In genomic region chr14:86729617-86730098, GRCm38 (mm10) we compare ENCODE assay signal across 18 mouse cellular contexts.
A peak's percentile ranks its signal among the peaks of the same experiment; 100 is the strongest.
DNase-seq lines count a peak whose midpoint lies in the region; ATAC-seq and TF ChIP-seq lines count a peak whose summit lies in the region.
"Had no signal": no experiment of that assay in that cellular context is flagged by ENCODE, and none has a peak within 500 bp of the region (broad histone marks: within the 10 kb centered on the region; RNA-seq: fewer than 3 reads in every experiment).

No protein-coding gene starts in this region.

- H3K9ac ChIP-seq in forebrain, embryonic 11.5 days (ENCODE audit: low read length) = no peak overlapping the region
- H3K9ac ChIP-seq in lung, embryonic 15.5 days = no peak overlapping the region
- no peak overlapping the region for H3K9ac ChIP-seq in forebrain, embryonic 14.5 days (ENCODE audit: low read length)
- H3K9ac ChIP-seq: liver, embryonic 12.5 days; midbrain, embryonic 12.5 days had no signal

- no peaks in the 10 kb centered on the region for H3K36me3 ChIP-seq in forebrain, embryonic 11.5 days (ENCODE audit: control insufficient read depth, insufficient read depth, low read length)
- no peaks in the 10 kb centered on the region for H3K36me3 ChIP-seq in forebrain, embryonic 10.5 days (replicated peaks)
- H3K36me3 ChIP-seq in lung, embryonic 15.5 days = no peaks in the 10 kb centered on the region
- H3K36me3 ChIP-seq in forebrain, embryonic 14.5 days (ENCODE audit: control insufficient read depth, insufficient read depth, low read length) = no peaks in the 10 kb centered on the region
- H3K36me3 ChIP-seq: liver, embryonic 12.5 days; midbrain, embryonic 12.5 days had no signal

- TF ChIP-seq CTCF in lung, adult 2 months (IDR thresholded peaks at IDR 0.05; ENCODE audit: insufficient read depth, low read length) = no peak

- 61% methylated on average over 4 of the region's 4 CpGs for WGBS in forebrain, embryonic 11.5 days
- WGBS in forebrain, embryonic 10.5 days = 74% methylated on average over 4 of the region's 4 CpGs
- 50% methylated on average over 4 of the region's 4 CpGs for whole genome bisulfite sequencing in lung, embryonic 15.5 days
- WGBS in lung, adult 2 months = 64% methylated on average over 4 of the region's 4 CpGs
- 15% methylated on average over 4 of the region's 4 CpGs for WGBS in forebrain, embryonic 14.5 days

- H3K27me3 ChIP-seq in forebrain, embryonic 11.5 days (ENCODE audit: control insufficient read depth, insufficient read depth, low read length) = no peaks in the 10 kb centered on the region
- H3K27me3 ChIP-seq in forebrain, embryonic 10.5 days (ENCODE audit: poor library complexity, severe bottlenecking) = no peaks in the 10 kb centered on the region
- H3K27me3 ChIP-seq in lung, embryonic 15.5 days = no peaks in the 10 kb centered on the region
- H3K27me3 ChIP-seq in forebrain, embryonic 14.5 days (replicated peaks; ENCODE audit: control insufficient read depth, insufficient read depth, low read length) = no peaks in the 10 kb centered on the region
- H3K27me3 ChIP-seq: liver, embryonic 12.5 days; midbrain, embryonic 12.5 days had no signal

- H3K4me3 ChIP-seq in forebrain, embryonic 11.5 days (ENCODE audit: low read depth, low read length) = no peak overlapping the region
- no peak overlapping the region for H3K4me3 ChIP-seq in forebrain, embryonic 10.5 days
- H3K4me3 ChIP-seq in lung, embryonic 15.5 days = no peak overlapping the region
- H3K4me3 ChIP-seq in lung, adult 2 months (replicated peaks; ENCODE audit: extremely low read depth, low read depth, low read length) = no peak overlapping the region
- no peak overlapping the region for H3K4me3 ChIP-seq in forebrain, embryonic 14.5 days (ENCODE audit: low read depth, low read length)
- H3K4me3 ChIP-seq: heart, adult 2 months; liver, embryonic 12.5 days; midbrain, embryonic 12.5 days had no signal

- ATAC-seq in forebrain, embryonic 11.5 days (replicated peaks; ENCODE audit: low FRiP score) = 0 out of 2 replicates have a peak, but pooled peaks have one; percentile 51
- ATAC-seq in lung, embryonic 15.5 days (ENCODE audit: borderline replicate concordance, extremely low read depth, low FRiP score, low TSS enrichment) = peak; percentile 87
- peak; percentile 84 for ATAC-seq in forebrain, embryonic 14.5 days
- ATAC-seq: liver, embryonic 12.5 days had no signal

- H3K4me2 ChIP-seq in forebrain, embryonic 11.5 days (ENCODE audit: low read depth, low read length, severe bottlenecking) = no peak overlapping the region
- no peak overlapping the region for H3K4me2 ChIP-seq in lung, embryonic 15.5 days
- H3K4me2 ChIP-seq in forebrain, embryonic 14.5 days (ENCODE audit: low read length) = no peak overlapping the region
- H3K4me2 ChIP-seq: liver, embryonic 12.5 days; midbrain, embryonic 12.5 days had no signal

- no peaks in the 10 kb centered on the region; the same call in 1 of the 2 replicates for H3K4me1 ChIP-seq in forebrain, embryonic 11.5 days (replicated peaks; ENCODE audit: control insufficient read depth, insufficient read depth, low read length)
- H3K4me1 ChIP-seq in forebrain, embryonic 10.5 days = peaks cover 19% of the 10 kb centered on the region
- H3K4me1 ChIP-seq in lung, embryonic 15.5 days = no peaks in the 10 kb centered on the region
- H3K4me1 ChIP-seq in lung, adult 2 months (ENCODE audit: control insufficient read depth, insufficient read depth, low read length) = no peaks in the 10 kb centered on the region
- H3K4me1 ChIP-seq in forebrain, embryonic 14.5 days (ENCODE audit: control insufficient read depth, insufficient read depth, low read length) = peaks cover 17% of the 10 kb centered on the region

- no peak for TF ChIP-seq POLR2A in lung, adult 2 months (IDR thresholded peaks at IDR 0.05; ENCODE audit: borderline replicate concordance, extremely low read depth, low read depth, low read length)

- no peak overlapping the region for H3K27ac ChIP-seq in forebrain, embryonic 11.5 days (ENCODE audit: low read depth, low read length)
- H3K27ac ChIP-seq in forebrain, embryonic 10.5 days = no peak overlapping the region
- no peak overlapping the region for H3K27ac ChIP-seq in lung, embryonic 15.5 days
- H3K27ac ChIP-seq in forebrain, embryonic 14.5 days (ENCODE audit: low read depth, low read length) = no peak overlapping the region
- H3K27ac ChIP-seq: heart, adult 2 months; liver, embryonic 12.5 days; midbrain, embryonic 12.5 days; stomach, postnatal 0 days had no signal

- no peak for DNase-seq in forebrain, embryonic 11.5 days (ENCODE audit: low spot score)
- no peak for DNase-seq in forebrain, embryonic 10.5 days (ENCODE audit: extremely low spot score, low spot score)
- DNase-seq in lung, adult 2 months = no peak
- DNase-seq in Muller cell, postnatal 12 days (ENCODE audit: inconsistent ontology term) = peak; percentile 79
- peak; percentile 84 for DNase-seq in forebrain, embryonic 14.5 days (ENCODE audit: low spot score)
- no peak for DNase-seq in urinary bladder, postnatal 14 days (ENCODE audit: low spot score)
- DNase-seq in layer of hippocampus, adult 9-10 months (ENCODE audit: low spot score) = no peak
- DNase-seq: embryo, embryonic 11 days; gastrocnemius, postnatal 25 days; heart, adult 2 months; heart, postnatal 36 days; kidney, adult 11 months; right cerebral cortex, postnatal 4 days had no signal

- H3K9me3 ChIP-seq in forebrain, embryonic 11.5 days (ENCODE audit: control insufficient read depth, low read length) = no peaks in the 10 kb centered on the region
- H3K9me3 ChIP-seq in forebrain, embryonic 10.5 days = no peaks in the 10 kb centered on the region
- no peaks in the 10 kb centered on the region for H3K9me3 ChIP-seq in lung, embryonic 15.5 days
- no peaks in the 10 kb centered on the region for H3K9me3 ChIP-seq in forebrain, embryonic 14.5 days (replicated peaks; ENCODE audit: control insufficient read depth, low read length)
- H3K9me3 ChIP-seq: G1E; liver, embryonic 12.5 days; midbrain, embryonic 12.5 days had no signal

Comparison
In these comparisons a context has a peak if more than half of its experiments do, and no peak if none do; other contexts are left out.
1. DNase-seq: peak in Muller cell, postnatal 12 days (single experiment) and forebrain, embryonic 14.5 days (single experiment); none in forebrain, embryonic 11.5 days (single experiment), forebrain, embryonic 10.5 days (single experiment), lung, adult 2 months (single experiment), urinary bladder, postnatal 14 days (single experiment) and layer of hippocampus, adult 9-10 months (single experiment).
2. Peak in every context shown above with its lines, with median percentiles within 50 percentile points of each other: ATAC-seq.